Mouse (Mus musculus): ENCODE measurements at regions not wholly inside any gene's neighbourhood (a gene's known extent, or its start where the extent isn't known, plus 50 kb on each side); places are given as distances from the start of the nearest gene placed in this dataset.

DNA sequence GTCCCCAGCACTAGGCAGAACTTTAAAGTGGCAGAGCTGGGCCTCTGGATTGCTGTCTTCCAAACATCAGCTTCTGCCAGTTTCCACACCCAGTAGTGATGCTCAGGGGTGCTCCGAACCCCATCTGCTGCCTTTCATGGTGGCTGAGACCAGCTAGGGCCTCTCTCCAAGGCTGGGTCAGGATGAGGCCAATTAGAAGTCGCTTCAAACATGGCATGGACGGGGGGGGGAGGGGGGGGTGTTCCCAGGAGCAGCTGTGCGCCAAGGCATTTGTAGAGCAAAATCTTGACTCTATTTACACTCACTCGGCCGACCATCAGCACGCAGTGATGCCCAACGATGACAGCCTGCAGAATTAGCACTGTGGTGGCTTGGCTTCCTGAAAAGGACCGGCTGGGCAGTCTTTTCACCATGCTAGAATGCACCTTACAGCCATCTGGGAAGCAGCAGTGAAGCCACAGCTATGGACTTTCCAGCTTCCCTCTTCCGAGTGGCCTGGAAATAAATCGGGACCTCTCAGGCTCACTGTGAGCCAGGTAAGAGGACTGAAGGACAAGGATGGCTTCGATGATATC is 73.7 kb upstream of the Msx1 start:
- no peak for DNase-seq

- no peak for DNase-seq
Observed at GRCm38 (mm10) chr5:37897501-37897900, 73.1 kb upstream of the Msx1 start.

DNA sequence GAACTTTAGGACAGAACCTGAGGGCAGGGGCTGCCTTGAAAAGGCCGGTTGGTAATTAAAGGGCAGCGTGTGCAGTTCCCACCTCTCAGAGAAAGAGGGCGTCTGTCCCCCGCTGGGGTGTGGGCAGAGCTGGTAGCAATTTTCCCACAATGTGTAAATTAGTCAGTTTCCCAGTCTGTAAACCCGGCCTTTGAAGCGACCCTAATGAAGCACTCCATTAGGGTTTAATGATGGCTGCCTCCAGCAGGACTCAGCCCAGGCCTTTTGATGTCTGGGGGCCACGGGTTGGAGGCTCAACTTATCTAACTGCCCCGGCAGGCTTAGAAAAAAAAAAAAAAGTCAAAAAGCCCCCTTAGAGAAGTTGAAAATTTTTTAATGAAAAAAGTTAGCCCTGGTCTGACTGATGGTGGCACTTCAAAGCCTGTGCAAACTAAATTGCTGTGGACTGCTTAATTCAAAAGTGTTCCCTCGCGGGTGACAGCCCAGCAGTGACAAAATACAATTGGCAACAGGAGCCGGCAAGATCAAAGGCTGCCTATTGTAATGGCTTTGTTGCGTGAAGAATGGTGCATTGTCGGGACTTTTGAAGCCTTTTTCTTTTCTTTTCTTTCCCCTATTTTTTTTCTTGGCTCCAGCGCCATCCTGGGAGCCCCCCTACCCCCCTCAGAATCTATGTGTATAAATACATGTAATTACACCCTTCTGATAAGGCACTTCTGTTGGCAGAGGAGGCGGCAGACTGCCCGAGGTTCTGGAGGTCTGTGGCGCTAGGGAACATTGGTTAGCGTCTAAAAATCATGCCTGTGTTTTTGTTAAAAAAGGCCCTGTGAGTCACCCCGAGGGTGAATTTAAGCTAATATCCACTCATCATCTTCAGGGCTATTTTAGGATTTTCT is 71.3 kb upstream of the Msx1 start:
- no peak for DNase-seq

GRCm38 (mm10) chr5:37893639-37894550 is 69.5 kb upstream of the Msx1 start:
- DNase-seq, result peak; percentile 14

DNA sequence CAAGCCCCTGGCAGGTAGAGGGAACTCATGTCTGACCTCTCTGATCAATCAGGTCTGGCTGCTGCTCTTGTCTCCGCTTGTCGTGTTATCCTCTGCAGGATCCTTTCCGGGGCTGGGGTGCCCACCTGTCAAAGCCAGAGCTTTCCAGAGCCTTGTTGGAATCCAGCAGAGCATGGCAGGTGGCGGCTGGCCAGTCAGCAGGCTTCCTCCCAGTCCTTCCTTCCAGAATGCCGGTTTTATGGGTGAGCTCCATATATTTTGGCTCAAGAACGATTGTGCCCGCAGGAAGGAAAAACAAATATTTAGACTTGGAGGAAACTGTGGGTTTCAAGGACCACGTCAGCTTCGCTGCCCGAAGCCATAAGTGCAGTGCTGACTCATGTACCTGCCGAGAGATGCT is 66.3 kb upstream of the Msx1 start:
- DNase-seq, result no peak

DNA sequence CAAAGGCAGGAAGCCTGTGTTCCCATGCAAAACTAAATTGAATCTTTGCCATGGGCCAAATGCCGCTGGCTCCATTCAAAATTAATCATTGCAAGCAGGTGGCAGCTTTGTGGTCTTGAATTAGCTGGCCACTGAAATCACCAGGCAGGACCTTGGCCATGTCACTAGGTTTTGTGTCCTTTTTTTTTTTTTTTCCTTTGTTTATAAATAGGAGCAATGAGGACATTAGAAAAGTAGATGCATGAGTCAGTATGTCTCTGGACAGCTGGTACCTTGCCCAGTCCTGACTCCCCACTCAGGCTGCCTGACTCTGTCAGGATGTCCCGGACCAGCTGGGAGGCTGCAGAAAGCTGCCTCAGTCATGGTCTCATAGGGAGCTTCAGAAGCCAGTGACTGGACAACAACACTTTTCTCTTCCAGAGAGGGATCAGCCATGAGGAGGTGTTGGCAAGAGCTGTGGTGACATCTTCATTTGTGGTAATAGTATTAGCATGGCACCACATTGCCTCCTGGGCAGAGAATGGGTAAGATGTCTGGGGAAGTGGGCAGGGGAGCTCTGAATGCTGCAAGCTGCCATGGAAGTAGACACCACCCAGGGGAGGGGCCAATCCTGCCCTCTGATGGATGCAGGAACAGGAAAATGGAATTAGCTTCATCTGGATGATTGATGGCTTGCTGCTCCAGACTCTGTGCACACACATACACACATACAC is 55.4 kb upstream of the Msx1 start:
- DNase-seq, result peak; percentile 11

DNA sequence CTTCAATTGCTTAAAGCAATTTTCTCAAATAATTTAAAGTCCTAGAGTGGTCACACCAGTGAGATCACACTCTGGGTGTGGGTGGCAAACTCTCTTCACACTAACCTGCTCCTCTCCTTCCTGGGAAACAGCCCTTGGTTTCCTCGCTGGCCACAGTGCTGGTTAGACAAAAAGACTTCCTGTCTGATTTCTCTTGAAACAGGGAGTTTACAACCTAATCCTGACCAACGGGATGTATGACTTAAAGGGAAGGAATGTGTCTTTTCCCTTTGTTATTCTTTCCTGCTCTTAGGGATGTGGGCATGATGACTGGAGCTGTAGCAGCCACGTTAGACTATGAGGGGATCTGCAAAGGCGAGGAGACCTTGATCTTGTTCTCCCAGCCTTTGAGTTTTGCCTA is 51.9 kb upstream of the Msx1 start:
- DNase-seq, result no peak

- DNase-seq, result no peak
Observed at GRCm38 (mm10) chr5:37875452-37875851, 51.1 kb upstream of the Msx1 start.

DNA sequence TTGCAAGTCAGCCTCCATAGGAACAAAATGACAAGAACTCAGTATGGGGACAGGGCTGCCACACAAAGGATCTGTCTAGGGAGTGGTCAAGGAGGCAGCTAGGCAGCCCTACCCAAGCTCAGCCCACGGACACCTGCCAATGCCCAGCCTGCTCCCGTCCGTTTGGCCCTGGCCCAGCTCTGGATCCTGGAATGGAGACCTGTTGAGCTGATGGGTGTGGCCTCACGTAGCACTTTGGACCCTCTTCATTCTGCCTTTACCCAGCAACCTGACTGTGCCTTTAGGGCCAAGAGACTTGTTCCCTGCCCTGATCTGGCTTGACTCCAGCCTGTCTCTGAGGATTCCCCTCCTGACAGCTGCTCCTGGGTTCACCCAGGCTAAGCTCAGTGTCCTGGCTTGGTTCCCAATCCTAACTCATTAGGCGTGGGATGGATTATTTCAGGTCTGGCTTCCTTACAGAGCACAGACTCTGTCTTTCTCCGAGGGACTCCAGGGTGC is 50.5 kb upstream of the Msx1 start:
- no peak for DNase-seq
